Mouse (Mus musculus): ENCODE data around the gene Cfap97d1.

Cfap97d1 gene

GRCm38 (mm10) chr11:101984054-101985025, at the start of gene Cfap97d1:
Cfap97d1 (plus strand) TSS chr11:101984279.
- DNase-seq, result peak; percentile 97

- DNase-seq, result no peak
Measured at GRCm38 (mm10) chr11:101935743-101936142, 48.3 kb upstream of the Cfap97d1 start.

- DNase-seq, result no peak
Measured at GRCm38 (mm10) chr11:101936421-101936820, 47.7 kb upstream of the Cfap97d1 start.

GRCm38 (mm10) chr11:101937108-101937507, 47.0 kb upstream of the Cfap97d1 start:
- DNase-seq, result no peak

GRCm38 (mm10) chr11:101943055-101943454, 41.0 kb upstream of the Cfap97d1 start:
- DNase-seq, result peak; percentile 94

GRCm38 (mm10) chr11:101946525-101946924, 37.6 kb upstream of the Cfap97d1 start:
- DNase-seq, result no peak

- no peak for DNase-seq
Measured at GRCm38 (mm10) chr11:101950021-101950420, 34.1 kb upstream of the Cfap97d1 start.

- DNase-seq, result no peak
Measured at GRCm38 (mm10) chr11:101952541-101953341, 31.3 kb upstream of the Cfap97d1 start.

GRCm38 (mm10) chr11:101953441-101953840, 30.6 kb upstream of the Cfap97d1 start:
- DNase-seq, result no peak

- DNase-seq, result no peak
Measured at GRCm38 (mm10) chr11:101957476-101957875, 26.6 kb upstream of the Cfap97d1 start.

- no peak for DNase-seq
Measured at GRCm38 (mm10) chr11:101963043-101963442, 21.0 kb upstream of the Cfap97d1 start.

GRCm38 (mm10) chr11:101963473-101964291, 20.4 kb upstream of the Cfap97d1 start:
- DNase-seq, result no peak

GRCm38 (mm10) chr11:101964647-101965046, 19.4 kb upstream of the Cfap97d1 start:
- no peak for DNase-seq

GRCm38 (mm10) chr11:101965553-101965952, 18.5 kb upstream of the Cfap97d1 start:
- DNase-seq, result no peak

- DNase-seq, result no peak
Measured at GRCm38 (mm10) chr11:101966965-101967614, 17.0 kb upstream of the Cfap97d1 start, which contains the start of gene Sost. Sost (minus strand) TSS chr11:101967015.

- DNase-seq, result no peak
Measured at GRCm38 (mm10) chr11:101968311-101968710, 15.8 kb upstream of the Cfap97d1 start.

GRCm38 (mm10) chr11:101968791-101969190, 15.3 kb upstream of the Cfap97d1 start:
- DNase-seq, result peak; percentile 81

GRCm38 (mm10) chr11:101969835-101970234, 14.2 kb upstream of the Cfap97d1 start:
- DNase-seq, result no peak

- no peak for DNase-seq
Measured at GRCm38 (mm10) chr11:101971410-101971809, 12.7 kb upstream of the Cfap97d1 start.

GRCm38 (mm10) chr11:101972097-101972496, 12.0 kb upstream of the Cfap97d1 start:
- no peak for DNase-seq

- DNase-seq, result no peak
Measured at GRCm38 (mm10) chr11:101972651-101973050, 11.4 kb upstream of the Cfap97d1 start.

GRCm38 (mm10) chr11:101973496-101973895, 10.6 kb upstream of the Cfap97d1 start:
- DNase-seq, result peak; percentile 2

Data from cerebellum, adult 9-11 months (tissue).